Mouse (Mus musculus) kidney, postnatal 10 days (tissue): ENCODE data around the gene Zfp839.

Source experiments
- DNase-seq: peaks from one replicate; pipeline ENCODE4 v3.0.0; 2021; ENCODE audit warnings: mixed read lengths

Zfp839 gene

GRCm38 (mm10) chr12:110888106-110888505 is 38.1 kb downstream of the Zfp839 start:
- DNase-seq, result no peak

- no peak for DNase-seq
Observed at GRCm38 (mm10) chr12:110888606-110889005, 38.6 kb downstream of the Zfp839 start.

- peak; percentile 98 for DNase-seq
Observed at GRCm38 (mm10) chr12:110889036-110890020, 39.3 kb downstream of the Zfp839 start, which contains the start of the genes Cinp and Tecpr2. Gene Cinp (minus strand): TSS chr12:110889145. Gene Tecpr2 (plus strand): TSS chr12:110889264.

GRCm38 (mm10) chr12:110891887-110892286 is 41.8 kb downstream of the Zfp839 start:
- no peak for DNase-seq

- no peak for DNase-seq
Observed at GRCm38 (mm10) chr12:110902106-110902505, 52.1 kb downstream of the Zfp839 start.

GRCm38 (mm10) chr12:110903536-110903935 is 53.5 kb downstream of the Zfp839 start:
- peak; percentile 53 for DNase-seq

GRCm38 (mm10) chr12:110907845-110908244 is 57.8 kb downstream of the Zfp839 start:
- DNase-seq, result no peak

- no peak for DNase-seq
Observed at GRCm38 (mm10) chr12:110909962-110910361, 59.9 kb downstream of the Zfp839 start.

- no peak for DNase-seq
Observed at GRCm38 (mm10) chr12:110915761-110916160, 65.7 kb downstream of the Zfp839 start.
